Mouse (Mus musculus) left cerebral cortex, adult 9 months (tissue): Measurements from ENCODE around the gene Amotl2.

Source experiments
- DNase-seq, 2 experiments: peaks; one replicate each; pipeline ENCODE4 v3.0.0; 2022; ENCODE audit warnings: low spot score in 2 of 2

Amotl2 gene

GRCm38 (mm10) chr9:102777631-102778591 is 61.4 kb downstream of the Amotl2 start:
- DNase-seq: no peak

- DNase-seq: peak in 1 of 2 experiments; percentile 75
Measured at GRCm38 (mm10) chr9:102779493-102779892, 63.0 kb downstream of the Amotl2 start.
